Mouse (Mus musculus): Measurements from ENCODE around the gene Cd80. TPM values are rescaled to one million over a fixed set of nuclear protein-coding genes. Genes with fewer than 3 reads are reported as not detected.

Gene Cd80
- total RNA-seq, 4 experiments from 2014 or later = 0.39 to 1.2 (median 0.49) TPM

GRCm38 (mm10) chr16:38447366-38447765, 8.0 kb upstream of the Cd80 start:
- DNase-seq (ENCODE audit: low spot score in 2 of 2) = no peak

GRCm38 (mm10) chr16:38448458-38448857, 6.9 kb upstream of the Cd80 start:
- DNase-seq (ENCODE audit: low spot score in 2 of 2) = no peak

GRCm38 (mm10) chr16:38450707-38451106, 4.7 kb upstream of the Cd80 start:
- no peak for DNase-seq (ENCODE audit: low spot score in 2 of 2)

GRCm38 (mm10) chr16:38451421-38452205, 3.7 kb upstream of the Cd80 start:
- no peak for DNase-seq (ENCODE audit: low spot score in 2 of 2)

DNA sequence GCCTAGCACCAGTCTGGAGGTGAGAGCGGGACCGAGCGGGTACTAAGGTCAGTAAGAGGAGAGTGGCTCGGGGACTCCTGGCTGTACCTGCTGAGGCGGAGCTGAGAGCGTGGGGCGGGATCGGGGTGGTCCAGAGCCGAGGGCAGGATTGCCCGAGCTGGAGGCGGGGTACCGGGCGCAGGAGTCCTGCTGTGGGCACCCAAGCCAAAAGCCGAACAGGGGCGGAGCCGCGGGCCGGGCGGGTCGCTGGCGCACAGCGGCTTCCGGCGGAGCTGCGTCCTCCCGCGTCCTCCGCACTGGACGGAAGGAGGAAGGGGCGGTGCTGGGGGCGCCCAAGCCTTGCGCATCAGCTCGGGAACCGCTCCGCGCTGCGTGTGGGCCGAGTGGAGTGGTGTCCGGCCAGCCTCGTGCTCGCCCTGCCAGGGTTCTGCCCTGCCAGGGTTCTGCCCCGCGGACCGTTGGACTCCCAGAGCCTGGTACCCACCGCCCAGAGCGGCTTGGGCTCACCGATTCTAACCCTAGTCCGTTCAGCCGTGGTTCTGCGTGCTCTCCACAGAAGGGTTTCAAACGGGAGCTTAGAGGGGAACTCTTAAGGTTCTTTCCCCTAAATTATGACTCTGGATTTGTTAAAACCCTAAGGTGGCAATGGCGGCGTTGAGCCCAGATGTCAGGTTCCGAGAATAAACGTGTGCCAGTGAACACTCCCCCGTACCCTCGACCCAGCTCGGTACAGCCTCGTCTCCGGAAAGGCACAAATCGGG, 2.7 kb upstream of the Cd80 start, which contains the start of gene Adprh:
TSS of gene Adprh (minus strand) at position 262 of the 761 bp plus-strand sequence.
- DNase-seq (ENCODE audit: low spot score in 2 of 2) = peak; percentile 80 to 87

GRCm38 (mm10) chr16:38453203-38453553, 2.2 kb upstream of the Cd80 start:
- no peak for DNase-seq (ENCODE audit: low spot score in 2 of 2)

- DNase-seq (ENCODE audit: low spot score in 2 of 2) = no peak
Measured at GRCm38 (mm10) chr16:38453952-38454351, 1.4 kb upstream of the Cd80 start.

DNA sequence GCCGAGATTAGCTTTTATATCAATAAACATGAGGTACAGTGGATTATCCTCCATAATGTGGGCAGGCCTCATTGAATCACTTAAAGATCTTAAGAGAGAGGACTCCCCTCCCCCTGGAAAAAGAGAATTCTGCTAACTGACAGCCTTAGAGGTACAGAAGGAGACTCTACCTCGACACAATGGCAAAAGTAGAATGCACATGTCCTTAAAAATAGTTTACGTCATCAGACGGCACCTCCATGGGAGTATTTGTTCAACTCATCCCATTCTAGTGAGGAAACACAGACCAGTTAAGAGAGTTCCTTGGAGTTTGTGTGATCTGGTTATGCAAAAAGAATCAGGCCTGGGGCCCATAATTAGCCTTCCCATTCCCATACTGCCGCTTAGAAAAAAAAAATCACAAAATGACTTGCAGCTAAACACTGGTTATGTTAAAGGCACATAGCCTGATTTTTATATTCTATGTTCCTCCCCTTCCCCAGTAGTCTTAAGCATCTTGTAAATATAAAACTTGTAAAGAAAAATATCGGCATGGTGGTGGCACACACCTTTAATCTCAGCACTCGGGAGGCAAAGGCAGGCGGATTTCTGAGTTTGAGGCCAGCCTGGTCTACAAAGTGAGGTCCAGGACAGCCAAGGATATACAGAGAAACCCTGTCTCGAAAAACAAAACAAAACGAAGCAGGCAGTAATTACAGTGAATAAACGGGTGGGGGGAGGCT, 667 bp upstream of the Cd80 start:
- DNase-seq (ENCODE audit: low spot score in 2 of 2) = no peak

- DNase-seq (ENCODE audit: low spot score in 2 of 2) = no peak
Measured at GRCm38 (mm10) chr16:38456812-38457567, 1.6 kb downstream of the Cd80 start.

- DNase-seq (ENCODE audit: low spot score in 2 of 2) = no peak
Measured at GRCm38 (mm10) chr16:38458600-38459280, 3.4 kb downstream of the Cd80 start.

GRCm38 (mm10) chr16:38459990-38460389, 4.6 kb downstream of the Cd80 start:
- DNase-seq (ENCODE audit: low spot score in 2 of 2) = no peak

DNA sequence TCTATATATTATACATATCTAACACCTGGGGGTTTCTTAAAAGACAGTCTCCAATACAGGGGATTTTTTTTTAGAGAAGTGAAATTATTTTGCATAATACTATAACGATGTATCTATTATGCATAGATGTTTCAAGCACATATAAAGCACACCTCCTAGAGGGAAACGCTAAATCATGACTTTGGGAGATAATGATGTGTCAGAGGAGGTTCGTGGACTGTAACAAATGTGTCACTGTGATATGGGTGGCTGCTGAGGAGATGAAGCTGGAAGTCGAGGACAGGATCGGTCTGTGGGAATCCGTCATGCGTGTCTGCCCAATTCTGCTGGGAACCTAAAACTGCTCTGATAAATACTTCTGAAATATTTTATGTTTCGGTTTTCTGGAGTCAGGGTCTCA, 6.4 kb downstream of the Cd80 start:
- no peak for DNase-seq (ENCODE audit: low spot score in 2 of 2)

GRCm38 (mm10) chr16:38462161-38462560, 6.8 kb downstream of the Cd80 start:
- no peak for DNase-seq (ENCODE audit: low spot score in 2 of 2)

- DNase-seq (ENCODE audit: low spot score in 2 of 2) = no peak
Measured at GRCm38 (mm10) chr16:38463305-38463704, 7.9 kb downstream of the Cd80 start.

- no peak for DNase-seq (ENCODE audit: low spot score in 2 of 2)
Measured at GRCm38 (mm10) chr16:38466089-38466488, 10.7 kb downstream of the Cd80 start.

GRCm38 (mm10) chr16:38467091-38467916, 11.9 kb downstream of the Cd80 start:
- DNase-seq (ENCODE audit: low spot score in 2 of 2) = no peak

DNA sequence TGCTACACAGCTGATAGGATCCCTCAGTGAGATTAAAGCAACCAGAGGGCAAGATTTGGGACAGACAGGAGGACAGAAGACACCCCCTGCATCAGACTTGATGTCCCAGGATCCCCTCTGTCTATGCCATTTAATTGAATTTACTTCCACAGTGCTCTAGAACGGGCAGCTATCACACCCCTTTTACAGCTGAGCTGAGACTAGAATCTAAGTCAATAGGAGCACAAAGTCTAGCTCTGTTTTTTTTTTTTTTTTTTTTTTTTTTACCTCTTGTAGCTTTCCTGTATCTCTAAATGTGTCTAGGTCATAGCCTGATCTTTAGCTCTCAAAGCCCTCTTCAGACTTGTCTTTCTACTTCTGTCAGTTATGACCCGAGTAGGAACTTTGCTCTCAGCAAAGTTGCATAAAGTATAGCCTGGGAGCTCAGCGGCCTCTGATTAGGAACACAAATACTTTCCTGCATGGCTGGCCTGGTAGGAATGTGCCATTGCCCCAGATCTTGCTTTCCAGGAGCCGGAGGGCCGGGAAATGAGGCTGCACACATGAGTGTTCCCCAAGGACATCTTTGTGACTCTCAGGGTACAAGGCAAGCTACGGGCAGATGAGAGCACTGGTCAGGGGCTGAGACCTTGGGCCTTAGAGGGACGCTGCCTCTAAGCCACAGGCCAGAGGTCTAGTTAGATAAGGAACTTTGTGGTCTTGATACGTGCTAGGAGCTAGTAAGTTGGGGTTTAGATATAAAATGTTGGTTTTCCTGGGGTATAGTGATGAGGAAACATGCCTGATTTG, 12.8 kb downstream of the Cd80 start:
- DNase-seq (ENCODE audit: low spot score in 2 of 2) = no peak

GRCm38 (mm10) chr16:38468706-38469018, 13.3 kb downstream of the Cd80 start:
- DNase-seq (ENCODE audit: low spot score in 2 of 2) = no peak

GRCm38 (mm10) chr16:38469437-38469836, 14.1 kb downstream of the Cd80 start:
- DNase-seq (ENCODE audit: low spot score in 2 of 2) = no peak

All from layer of hippocampus, adult 8-10 months (tissue).